Mouse (Mus musculus) cortical plate, adult 2 months (tissue): ENCODE measurements around the gene Ifi47.

ENCODE experiments used
- CTCF ChIP-seq: fragments of 200-500 bp; IDR thresholded peaks from 2 replicates; pipeline ENCODE4 v1.5.1; 2011; ENCODE audit warnings: mild to moderate bottlenecking, control low read depth, low read length; ENCODE audit not compliant: insufficient read depth; ENCODE audit errors: extremely low read depth
- POLR2A ChIP-seq: fragments of 200-500 bp; IDR thresholded peaks from 2 replicates; pipeline ENCODE4 v1.6.1; 2011; ENCODE audit warnings: mild to moderate bottlenecking, low read length, control low read depth; ENCODE audit not compliant: insufficient read depth; ENCODE audit errors: extremely low read depth

- TF ChIP-seq CTCF, result no peak
- TF ChIP-seq POLR2A, result no peak
Measured at GRCm38 (mm10) chr11:49090551-49090950, 14.2 kb downstream of the Ifi47 start.
